Mouse (Mus musculus): ENCODE data around the gene Spata13.
A peak's percentile ranks its signal among the peaks of the same experiment; 100 is the strongest.

Spata13 gene

DNA sequence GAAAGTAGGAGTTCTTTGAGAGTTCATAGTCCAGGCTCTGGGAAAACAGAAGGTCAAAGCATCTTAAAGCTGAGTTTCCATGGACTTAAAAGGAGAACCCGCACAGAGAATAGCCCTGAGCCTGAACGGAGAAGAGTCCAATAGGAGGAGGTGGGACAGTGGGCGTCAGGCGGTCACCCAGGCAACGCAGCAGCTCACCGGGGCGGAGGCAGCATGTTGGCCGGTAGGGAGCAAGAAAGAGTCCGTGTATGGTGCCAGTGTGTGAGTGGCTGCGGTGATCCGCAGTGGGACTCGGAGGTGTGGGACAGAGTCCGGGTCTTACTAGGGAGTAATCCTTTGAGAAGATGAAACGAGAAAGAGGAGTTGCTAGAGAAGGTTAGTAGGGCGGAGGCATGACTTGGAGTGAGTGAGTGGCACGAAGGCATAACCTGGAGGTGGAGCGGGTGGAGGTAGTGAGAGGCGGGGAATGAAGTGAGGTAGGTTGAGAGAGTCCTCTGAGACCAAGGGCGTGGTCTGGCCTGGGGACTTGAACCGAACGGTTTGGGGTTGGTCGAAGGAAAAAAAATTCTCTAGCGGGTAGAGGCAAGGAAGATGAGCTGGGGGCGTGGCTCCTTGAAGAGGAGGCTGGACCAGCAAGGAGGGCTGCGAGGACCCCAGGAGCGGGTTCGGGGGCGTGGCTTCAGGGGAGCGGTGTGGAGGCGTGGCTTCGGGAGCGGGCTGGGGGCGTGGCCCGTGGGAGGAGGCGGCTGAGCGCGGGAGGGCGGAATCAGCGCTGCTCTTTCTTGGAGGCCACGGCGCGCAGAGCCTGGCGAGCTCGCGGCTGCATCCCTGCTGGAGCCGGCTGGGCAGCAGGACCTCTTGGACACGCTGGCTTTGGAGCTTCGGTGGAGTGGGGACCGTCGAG lies at the start of gene Spata13:
Spata13 (plus strand) TSS at position 41 of the 904 bp plus-strand sequence.
- peak; percentile 52 for DNase-seq (ENCODE audit: extremely low spot score, low read depth, low spot score)

DNA sequence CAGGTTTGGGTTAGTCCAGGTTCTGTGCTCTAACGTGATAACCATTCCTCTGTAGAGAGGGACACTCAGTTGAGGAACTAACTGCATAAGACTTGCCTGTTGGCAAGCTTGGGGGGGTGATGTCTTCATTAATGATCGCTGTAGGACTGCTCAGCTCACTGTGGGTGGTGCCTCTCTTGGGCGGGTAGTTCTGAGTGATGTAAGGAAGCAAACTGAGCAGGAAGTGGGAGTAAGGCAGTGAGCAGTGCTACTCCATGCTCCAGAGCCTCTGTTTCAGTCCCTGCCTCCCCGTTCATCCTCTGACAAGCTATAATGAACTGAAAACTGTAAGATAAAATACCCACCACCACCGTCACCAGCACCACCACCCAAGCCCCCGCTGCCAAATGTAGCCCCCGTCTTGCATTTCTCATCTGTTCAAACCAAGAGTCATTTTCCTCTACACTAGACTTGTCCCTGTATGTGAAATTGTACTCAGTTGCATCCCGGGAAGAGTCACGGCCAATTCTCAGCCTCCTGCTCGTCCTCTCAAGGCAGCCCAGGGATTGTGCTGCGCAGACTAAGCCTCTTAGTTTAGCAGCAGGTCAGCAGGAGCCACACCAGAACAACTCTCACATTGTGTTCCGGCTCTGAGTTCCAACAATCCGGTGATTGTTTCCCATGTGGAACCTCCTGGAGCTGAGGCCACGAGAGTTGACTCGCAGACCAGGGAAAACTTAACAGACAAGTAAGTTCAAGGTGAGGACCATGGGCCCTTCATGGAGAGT lies 46.9 kb upstream of the Spata13 start:
- no peak for DNase-seq (ENCODE audit: extremely low spot score, low read depth, low spot score)

DNA sequence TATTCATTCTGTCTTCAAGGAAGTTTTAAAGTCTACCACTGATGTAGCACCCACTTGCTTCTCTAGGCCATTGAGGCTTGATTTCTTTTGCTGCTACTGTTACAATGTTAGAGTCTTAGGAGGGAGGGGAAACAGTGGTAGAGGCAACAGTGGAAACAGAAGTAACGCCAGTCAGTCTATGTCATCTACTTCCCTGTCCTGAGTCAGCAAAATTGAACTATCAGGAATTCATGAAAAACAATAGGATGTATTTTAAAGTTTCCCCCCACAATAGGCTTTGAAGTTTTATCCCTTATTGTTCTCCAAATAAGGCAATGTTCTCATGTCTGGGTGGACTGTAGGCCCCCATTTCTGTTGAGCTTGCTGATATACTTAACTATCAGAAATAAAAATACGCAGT lies 44.8 kb upstream of the Spata13 start:
- no peak for DNase-seq (ENCODE audit: extremely low spot score, low read depth, low spot score)

DNA sequence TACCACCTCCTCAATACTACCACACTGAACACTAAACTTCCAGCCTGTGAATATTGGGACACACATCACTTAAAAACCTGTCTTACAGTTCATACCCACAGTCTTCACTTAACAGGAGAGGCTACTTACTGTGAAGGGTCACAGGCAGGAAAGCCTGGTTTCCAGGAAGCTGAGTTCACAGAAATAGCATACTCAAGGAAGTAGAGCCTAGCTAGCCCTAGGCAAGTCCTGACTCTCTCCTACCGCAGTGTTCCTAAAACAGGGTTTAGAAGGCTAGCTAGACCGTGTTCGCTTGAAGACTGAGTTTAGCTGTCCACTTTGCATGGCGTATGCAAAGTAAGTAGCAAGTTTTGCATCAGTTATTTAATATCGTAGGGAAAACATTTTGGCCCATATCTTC lies 41.5 kb upstream of the Spata13 start:
- no peak for DNase-seq (ENCODE audit: extremely low spot score, low read depth, low spot score)

DNA sequence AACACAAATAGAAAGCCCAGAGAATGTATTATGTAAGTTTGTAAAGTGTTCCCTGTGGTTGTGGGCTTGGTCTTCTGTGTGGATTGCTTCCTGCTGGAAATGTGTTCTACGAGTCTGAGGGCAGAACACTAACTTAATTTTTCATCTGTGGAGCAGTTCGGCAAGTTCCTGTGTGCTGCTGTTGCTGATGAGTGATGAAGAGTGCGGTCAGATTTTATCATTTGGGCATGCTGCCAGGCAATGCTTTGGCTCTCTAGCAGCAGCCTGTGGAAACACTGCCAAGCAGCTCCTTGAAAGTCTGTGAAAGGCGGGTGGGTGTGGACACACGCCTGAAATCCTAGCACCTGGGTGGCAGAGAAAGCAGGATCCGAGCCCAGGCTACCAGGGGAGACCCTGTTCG lies 41.0 kb upstream of the Spata13 start:
- DNase-seq (ENCODE audit: extremely low spot score, low read depth, low spot score): no peak

DNA sequence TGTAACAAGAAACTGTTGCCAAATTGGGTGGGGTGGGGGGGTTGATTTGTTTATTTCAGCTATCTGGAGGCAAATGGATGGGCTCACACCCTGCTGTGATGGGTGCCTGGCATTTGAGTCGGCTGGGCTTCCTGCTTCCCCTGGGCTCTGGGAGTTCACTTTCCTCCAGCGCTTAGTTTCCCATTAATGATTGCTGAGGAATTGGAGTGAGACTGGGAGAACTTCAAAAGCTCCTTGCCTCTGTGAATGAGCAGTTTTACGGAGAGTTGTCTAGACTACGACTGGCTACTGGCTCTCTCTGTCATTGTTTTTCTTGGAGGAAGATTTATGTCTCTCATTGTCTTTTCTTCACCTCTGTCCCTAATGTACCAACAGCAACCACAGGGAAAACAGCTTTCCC lies 36.2 kb upstream of the Spata13 start:
- no peak for DNase-seq (ENCODE audit: extremely low spot score, low read depth, low spot score)

DNA sequence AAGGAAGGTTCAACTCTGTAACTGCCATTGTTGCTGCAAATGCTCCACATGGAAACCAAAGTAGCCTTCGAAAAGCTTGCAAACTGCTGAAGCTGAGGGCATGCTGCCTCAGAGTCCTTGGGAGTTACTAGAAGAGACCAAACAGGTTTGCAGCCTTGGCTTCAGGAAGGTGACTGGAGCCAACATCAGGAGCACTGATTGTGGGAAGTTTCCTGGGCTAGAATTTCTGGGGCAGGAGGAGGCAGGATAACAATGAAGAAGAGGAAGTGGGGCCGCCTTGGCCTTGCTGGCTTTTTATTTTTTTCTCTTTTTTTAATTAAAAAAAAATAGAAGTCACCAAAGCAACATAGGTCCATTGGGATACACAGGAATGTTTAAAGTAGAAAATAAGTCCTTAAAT lies 34.8 kb upstream of the Spata13 start:
- DNase-seq (ENCODE audit: extremely low spot score, low read depth, low spot score): no peak

DNA sequence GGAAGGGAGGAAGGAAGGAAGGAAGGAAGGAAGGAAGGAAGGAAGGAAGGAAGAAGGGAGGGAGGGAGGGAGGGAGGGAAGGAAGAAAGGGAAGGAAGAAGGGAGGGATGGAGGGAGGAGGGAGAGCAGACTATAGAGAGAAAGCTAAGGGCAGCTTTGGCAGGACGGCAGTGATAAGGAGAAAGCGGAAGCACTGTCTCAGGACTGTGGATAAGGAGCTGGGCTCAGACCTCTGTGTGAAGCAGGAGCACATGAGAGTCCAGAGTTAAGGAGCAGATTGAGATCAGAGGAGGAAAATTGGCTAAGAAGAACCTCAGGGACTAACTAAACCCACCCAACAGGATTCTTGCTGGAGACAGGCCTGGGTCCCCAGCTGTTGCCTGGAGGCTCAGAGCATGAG lies 28.2 kb upstream of the Spata13 start:
- no peak for DNase-seq (ENCODE audit: extremely low spot score, low read depth, low spot score)

DNA sequence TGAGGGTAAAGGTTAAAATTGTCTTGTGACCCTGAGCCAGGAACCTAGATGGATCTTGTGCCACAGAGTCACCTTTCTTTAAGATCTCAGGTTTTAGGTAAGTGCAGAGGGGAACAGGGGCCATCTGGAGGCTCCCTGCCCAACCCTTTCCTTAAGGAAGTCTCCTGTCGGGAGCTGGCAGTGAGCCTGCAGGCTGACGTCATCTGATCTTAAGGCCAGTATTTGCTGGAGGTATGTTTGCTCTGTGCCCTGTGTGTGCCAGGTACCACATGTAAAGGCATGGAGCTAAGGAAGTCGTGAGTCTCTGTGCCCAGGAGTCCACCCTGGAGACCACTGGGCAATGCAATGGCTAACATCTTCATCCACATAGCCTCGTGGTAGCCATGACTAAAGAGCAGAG lies 27.6 kb upstream of the Spata13 start:
- no peak for DNase-seq (ENCODE audit: extremely low spot score, low read depth, low spot score)

DNA sequence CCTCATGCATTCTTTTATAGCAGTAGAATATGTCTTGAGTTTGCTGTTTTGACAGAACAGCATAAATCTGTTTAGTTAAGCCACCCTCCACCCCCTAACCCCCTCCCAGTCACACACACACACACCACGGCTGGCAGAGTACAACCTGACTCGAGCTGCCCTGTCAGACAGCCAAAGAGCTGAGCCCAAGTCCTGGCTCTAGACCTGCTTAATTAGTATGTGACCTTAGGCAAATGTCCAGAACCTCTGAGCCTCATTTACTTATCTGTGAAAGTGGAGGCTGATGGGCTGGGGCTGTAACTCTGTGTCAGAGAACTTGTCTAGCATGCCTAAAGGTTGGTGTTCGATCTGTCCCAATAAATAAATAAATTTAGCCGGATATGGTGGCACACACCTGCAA lies 26.1 kb upstream of the Spata13 start:
- no peak for DNase-seq (ENCODE audit: extremely low spot score, low read depth, low spot score)

DNA sequence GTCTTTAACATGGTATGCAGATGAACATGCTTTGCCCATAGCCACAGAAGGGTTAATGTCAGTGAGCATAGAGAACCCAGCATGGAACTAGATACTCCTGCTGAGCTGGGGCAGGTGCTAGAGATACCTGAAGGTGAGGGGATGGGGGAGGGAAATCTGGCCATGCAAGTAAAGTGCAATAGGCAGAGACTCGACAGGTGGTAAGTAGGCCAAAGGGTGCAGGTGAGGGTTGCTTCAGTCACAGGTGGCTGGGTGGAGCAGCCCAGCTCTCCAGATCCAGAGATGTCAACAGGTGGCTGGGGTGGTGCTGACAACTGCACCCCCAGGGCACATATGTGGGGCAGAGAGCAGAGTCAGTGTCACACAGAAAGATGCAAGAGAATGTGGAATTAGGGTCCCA lies 24.6 kb upstream of the Spata13 start:
- DNase-seq (ENCODE audit: extremely low spot score, low read depth, low spot score): no peak

DNA sequence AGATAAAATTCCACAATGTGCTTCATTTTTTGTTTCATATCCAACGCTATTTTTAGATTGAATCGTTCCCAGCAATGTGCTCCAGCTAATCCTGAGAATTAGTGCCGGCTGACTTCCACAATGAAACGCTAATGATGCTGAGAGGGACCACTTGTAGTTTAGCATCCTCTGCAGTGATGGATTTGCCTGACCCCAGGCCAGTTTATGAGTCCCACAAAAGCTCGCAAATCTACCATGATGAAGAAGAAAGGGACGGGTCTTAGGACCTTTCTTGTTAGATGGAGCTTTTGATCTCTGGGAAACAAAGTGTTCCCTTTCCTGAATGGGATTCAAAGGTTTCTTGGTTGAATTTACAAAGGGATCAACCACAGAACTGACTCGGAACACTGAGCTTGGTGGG lies 21.1 kb upstream of the Spata13 start:
- DNase-seq (ENCODE audit: extremely low spot score, low read depth, low spot score): no peak

DNA sequence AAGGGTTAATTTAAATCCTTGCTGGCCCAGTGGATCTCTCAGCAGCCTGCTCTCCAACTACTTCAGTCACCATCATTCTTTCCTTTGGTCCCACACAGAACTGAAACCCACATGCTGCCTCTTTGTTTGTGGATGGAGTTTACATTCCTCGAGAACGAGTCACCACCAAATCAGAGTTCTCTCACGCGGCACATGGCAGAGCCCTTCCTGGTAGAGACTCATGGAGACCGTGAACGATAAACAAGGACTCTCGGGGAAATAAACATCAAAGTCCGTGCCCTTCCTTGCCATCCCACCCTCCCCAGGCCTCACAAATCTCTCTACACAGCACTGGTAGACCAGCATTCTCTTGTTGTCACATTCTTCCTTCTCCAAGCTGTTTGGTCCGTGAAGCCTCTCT lies 12.7 kb upstream of the Spata13 start:
- DNase-seq (ENCODE audit: extremely low spot score, low read depth, low spot score): no peak

DNA sequence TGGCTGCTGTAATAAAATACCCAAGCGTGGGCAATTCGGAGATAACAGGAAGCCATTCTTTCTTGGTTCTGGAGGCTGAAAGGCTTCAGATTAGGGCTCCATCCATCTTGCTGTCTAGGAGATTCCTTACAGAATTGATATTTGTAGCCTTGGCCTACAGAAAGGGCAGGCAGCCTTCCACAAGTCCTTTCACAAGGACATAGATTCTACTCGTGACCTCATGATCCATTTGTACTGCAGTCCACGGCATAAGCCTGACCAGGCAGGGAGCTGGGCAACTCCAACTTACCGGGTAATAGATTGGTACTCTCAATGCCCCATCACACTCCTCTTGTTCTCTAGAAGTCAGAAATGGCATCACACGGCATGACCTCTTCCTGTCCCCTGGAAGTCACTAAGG lies 8.3 kb upstream of the Spata13 start:
- DNase-seq (ENCODE audit: extremely low spot score, low read depth, low spot score): no peak

DNA sequence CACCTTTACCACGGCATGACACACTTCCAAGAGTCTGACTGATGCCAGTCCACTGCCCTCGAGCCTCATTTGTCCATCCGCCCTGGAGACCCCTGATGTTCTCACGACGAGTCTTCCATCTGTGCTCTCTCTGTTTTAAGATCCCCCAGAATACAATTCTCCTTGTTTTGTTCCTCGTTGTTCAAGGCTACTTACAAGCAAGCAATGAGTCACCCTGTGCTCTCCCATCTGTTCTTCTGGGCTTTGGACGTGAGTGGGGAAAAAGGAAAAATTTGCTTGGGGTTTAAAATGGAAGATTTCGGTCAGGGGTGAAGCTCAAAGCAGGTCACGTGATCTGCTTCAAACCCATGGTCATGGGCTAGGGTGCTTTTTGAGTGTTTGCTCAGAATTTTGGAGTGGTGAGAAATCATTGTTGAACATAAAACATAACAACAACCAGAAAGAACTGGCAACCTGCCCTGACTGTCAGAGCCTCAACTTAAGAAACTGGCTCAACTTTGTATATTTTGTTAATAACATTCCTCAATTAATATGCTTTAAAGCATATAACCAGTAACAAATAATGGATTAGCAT lies 3.8 kb upstream of the Spata13 start:
- DNase-seq (ENCODE audit: extremely low spot score, low read depth, low spot score): no peak

DNA sequence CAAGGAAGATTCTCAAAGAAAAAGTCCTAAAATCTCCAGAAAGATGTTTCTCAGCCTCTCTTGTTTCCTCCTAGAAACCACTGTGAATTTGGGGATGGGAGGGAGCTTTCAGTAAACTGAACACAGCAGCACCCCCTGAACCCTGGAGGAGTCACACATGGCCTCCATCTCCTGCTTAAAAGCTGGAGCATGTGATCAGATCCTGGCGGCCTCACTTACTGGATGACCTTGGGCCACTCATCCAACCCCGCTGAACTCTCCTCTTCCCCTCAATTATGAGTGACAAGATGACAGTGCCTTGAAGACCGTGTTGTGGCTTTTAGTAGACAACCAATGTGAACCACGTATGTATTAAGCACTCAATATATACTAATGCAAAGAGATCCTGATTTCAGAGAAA lies 2.8 kb upstream of the Spata13 start:
- no peak for DNase-seq (ENCODE audit: extremely low spot score, low read depth, low spot score)

DNA sequence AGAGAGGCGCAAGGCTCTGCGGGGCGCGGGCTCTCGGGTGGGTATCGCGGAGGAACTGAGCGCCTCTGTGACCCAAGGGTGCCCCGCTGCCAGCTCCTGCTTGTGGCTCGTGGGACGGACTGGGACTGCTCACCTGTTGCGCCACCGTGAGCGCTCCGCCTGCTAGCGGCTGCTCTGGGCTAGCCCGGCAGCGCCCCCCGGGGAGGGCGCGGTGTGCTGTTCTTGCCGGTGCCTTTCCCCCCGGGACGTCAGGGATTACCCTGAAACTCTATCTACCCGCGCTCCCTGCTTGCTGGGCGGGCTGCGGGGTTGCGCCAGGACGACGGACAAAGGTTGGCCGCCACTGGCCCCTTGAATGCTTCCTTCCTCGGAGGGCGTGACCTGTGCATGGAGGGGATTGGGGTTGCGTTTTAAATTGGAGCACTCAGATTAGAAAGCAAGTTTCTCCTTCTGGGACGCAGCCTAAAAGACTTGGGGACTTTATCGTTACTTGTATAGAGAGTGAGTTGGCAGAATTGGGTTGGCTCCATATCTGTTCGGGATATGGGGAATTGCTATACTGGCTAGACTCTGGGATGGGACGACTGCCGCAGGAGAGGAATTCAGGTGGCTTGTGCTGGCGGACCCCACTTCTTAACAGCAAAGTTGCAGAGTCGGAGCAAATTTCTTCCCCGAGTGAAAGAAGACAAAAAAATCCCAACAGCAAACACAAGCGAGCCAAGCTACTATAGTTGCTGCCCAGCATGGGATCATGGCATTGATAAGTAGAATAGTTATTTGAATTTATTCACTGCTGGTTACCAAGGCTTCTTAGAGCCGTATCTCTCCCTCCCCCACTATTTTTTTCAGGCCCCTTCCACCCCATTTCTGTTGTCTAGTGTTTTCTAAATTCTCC lies 1.3 kb downstream of the Spata13 start:
- DNase-seq (ENCODE audit: extremely low spot score, low read depth, low spot score): no peak

DNA sequence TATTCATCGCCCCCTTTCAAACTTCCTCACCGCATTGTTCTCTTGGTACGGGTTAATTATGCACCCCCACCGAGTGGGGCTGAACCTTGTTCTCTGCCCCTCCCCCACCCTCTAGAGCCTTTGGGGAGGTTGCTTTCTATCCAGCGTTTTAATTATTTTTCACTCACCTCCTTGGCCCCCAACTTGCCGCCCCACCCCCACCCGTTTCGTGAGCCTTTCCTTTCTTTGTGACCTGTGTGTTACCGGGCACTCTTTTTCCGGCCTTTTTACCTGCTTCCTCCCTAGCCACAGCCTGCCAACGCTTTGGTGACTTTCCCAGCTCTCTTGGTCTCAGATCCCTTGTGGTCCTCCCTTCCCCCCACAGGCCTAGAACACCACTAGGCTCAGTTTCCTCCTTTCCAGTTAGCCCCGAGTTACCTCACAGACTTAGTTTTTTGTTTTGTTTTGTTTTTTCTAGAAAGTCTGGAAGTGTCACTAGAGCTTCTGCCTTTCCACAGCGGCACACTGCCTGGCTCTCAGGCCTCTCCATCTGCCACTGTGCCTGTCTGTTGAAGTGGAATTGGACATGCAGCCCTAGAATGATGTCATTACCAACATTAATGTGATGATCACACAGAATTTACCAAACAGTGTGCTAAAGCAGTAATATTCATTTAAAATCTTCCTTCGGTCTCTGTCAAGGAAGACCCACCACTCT lies 2.3 kb downstream of the Spata13 start:
- no peak for DNase-seq (ENCODE audit: extremely low spot score, low read depth, low spot score)

DNA sequence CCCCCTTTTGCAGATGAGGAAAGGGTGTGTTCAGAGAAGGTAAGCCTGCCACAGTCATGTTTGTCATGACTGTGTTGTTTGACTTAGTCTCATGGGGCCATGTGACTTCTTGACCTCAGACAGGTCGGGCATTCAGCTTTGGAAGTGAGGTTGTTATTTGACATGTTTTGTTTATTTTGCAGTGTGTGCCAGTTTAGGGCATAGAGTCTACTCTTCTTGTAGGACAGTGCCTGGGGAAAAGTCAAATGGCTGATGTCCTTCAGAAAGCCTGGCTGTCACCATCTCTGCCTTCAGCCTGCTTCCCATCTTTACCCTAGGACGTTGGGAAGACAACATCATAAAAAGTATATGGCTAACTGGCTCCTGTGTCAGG lies 2.8 kb downstream of the Spata13 start:
- DNase-seq (ENCODE audit: extremely low spot score, low read depth, low spot score): no peak

DNA sequence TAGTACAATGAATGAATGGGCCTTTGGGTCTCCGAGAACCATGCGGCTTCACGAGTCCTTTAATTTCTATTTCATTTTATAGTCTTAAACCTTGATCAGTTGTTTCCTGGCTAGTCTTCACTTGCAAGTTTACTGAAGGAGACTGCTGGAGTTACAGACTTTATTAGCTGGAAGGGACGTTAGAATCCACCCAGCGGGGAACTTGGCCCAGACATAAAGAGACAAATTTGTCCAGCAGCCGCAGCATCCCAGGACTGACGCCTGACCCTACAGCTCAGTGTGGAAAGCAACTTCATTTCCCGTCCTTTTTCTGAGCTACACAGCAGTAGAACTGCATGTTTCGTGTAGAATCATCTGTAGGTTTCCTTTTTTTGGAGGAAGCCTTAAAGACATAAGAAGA lies 3.2 kb downstream of the Spata13 start:
- DNase-seq (ENCODE audit: extremely low spot score, low read depth, low spot score): no peak
